Mouse (Mus musculus) bone marrow, adult 2 months (tissue): ENCODE data around the gene Prkn.

Experiments
- CTCF ChIP-seq: fragments of 200-500 bp; IDR thresholded peaks from 2 replicates; pipeline ENCODE4 v1.5.1; 2011; ENCODE audit warnings: low read length, control low read depth; ENCODE audit not compliant: control insufficient read depth, insufficient read depth
- POLR2A ChIP-seq: fragments of 200-500 bp; IDR thresholded peaks from 2 replicates; pipeline ENCODE4 v1.6.1; 2011; ENCODE audit warnings: low read depth, mild to moderate bottlenecking, control low read depth, low read length, borderline replicate concordance; ENCODE audit not compliant: control insufficient read depth

DNA sequence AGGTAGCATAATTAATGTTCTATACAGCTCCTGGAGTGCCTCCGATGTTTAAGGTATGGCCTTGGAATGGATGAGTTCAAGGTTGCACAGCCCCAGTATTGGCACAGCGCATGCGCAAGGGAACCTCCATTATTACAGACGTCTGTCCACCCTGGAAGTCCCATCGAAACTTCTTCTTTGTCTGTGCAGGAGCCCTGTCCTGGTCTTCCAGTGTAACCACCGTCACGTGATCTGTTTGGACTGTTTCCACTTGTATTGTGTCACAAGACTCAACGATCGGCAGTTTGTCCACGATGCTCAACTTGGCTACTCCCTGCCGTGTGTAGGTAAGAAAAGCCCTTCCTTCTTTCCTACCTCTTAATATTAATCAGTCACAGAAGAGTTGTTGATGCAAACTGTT is 794.9 kb downstream of the Prkn start:
- TF ChIP-seq CTCF = no peak
- TF ChIP-seq POLR2A = no peak
